Mouse (Mus musculus) liver, embryonic 11.5 days (tissue): ENCODE results near the gene Gm48552. TPM values are rescaled to one million over a fixed set of nuclear protein-coding genes. Genes with fewer than 3 reads are reported as not detected.

Experiments used
- ATAC-seq: fragments of 200-750 bp; cut with Nextera tagmentation; replicated peaks from 2 replicates; pipeline ENCODE4 v1.8.0; 2017; ENCODE audit warnings: moderate number of reproducible peaks, mild to moderate bottlenecking, moderate TSS enrichment, moderate library complexity; ENCODE audit not compliant: low FRiP score
- DNase-seq: peaks from one replicate; pipeline ENCODE4 v3.0.0-alpha.2; 2017; ENCODE audit warnings: low spot score
- H3K27ac ChIP-seq: fragments of 300-500 bp; sonication (generic); 2 replicates; pipeline ENCODE4 v1.5.1; 2014; ENCODE audit warnings: mild to moderate bottlenecking, low read depth, low read length, control low read depth
- H3K27me3 ChIP-seq: fragments of 300-500 bp; sonication (generic); replicated peaks from 2 replicates; pipeline ENCODE4 v1.6.1; 2014; ENCODE audit warnings: low read length, mixed read lengths; ENCODE audit not compliant: control insufficient read depth, insufficient read depth
- H3K36me3 ChIP-seq: fragments of 300-500 bp; sonication (generic); 2 replicates; pipeline ENCODE4 v1.6.1; 2014; ENCODE audit warnings: mild to moderate bottlenecking, low read length, moderate library complexity, mixed read lengths; ENCODE audit not compliant: control insufficient read depth, insufficient read depth
- H3K4me1 ChIP-seq: fragments of 300-500 bp; sonication (generic); replicated peaks from 2 replicates; pipeline ENCODE4 v1.6.1; 2014; ENCODE audit warnings: low read length, mixed read lengths; ENCODE audit not compliant: control insufficient read depth, insufficient read depth
- H3K4me2 ChIP-seq: fragments of 300-500 bp; sonication (generic); 2 replicates; pipeline ENCODE4 v1.6.1; 2014; ENCODE audit warnings: mild to moderate bottlenecking, control low read depth, moderate library complexity
- H3K4me3 ChIP-seq: fragments of 300-500 bp; sonication (generic); 2 replicates; pipeline ENCODE4 v1.5.1; 2014; ENCODE audit warnings: low read depth, low read length, control low read depth
- H3K9ac ChIP-seq: fragments of 300-500 bp; sonication (generic); 2 replicates; pipeline ENCODE4 v1.6.1; 2014; ENCODE audit warnings: low read depth, low read length, control low read depth
- H3K9me3 ChIP-seq: fragments of 300-500 bp; sonication (generic); 2 replicates; pipeline ENCODE4 v1.6.1; 2016; ENCODE audit warnings: low read length, inconsistent platforms, mixed read lengths; ENCODE audit not compliant: control insufficient read depth
- WGBS: fragments of 180-500 bp; shearing (Covaris S2); extraction: QIAGEN DNeasy Blood & Tissue Kit; methylation state at CpG from one replicate; pipeline ENCODE4 v1.1.7; 2014; 5-methylcytosine and 5-hydroxymethylcytosine counted together
- polyA plus RNA-seq: library from polyadenylated mRNA; unstranded; fragments of >200 nt; fragmentation: Nextera tagmentation; extraction: Ambion mirVana; gene quantifications from 2 replicates; pipeline ENCODE4 v1.2.1, GENCODE M21; 2014

Gm48552 gene
- polyA plus RNA-seq, 1 experiment from 2014 or later: 0.67 TPM

DNA sequence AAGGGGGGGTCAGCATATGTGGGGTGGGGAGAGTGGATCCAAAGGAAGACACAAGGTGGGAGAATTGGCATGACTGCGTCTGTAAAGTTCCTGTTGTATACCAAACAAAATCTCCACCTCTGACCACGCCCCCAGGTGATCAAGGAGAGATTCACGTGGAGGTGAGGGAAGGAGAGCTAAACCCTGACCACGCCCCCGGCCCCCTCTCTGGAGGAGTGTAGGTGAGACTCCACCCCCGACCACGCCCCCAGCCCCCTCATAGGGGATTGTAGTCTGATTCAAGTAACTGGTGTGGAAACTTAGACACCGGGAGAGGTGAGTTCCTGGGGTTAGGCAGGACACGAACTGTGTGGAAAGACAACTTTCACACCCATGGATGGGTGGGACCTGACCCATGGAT is 15.3 kb downstream of the Gm48552 start:
- Histone ChIP-seq H3K4me2 (no peak overlapping the region), H3K9ac (no peak overlapping the region), H3K9me3 (no peaks in the 10 kb centered on the region), H3K4me3 (no peak overlapping the region), H3K4me1 (peaks cover 63% of the 10 kb centered on the region), H3K27me3 (peaks cover 27% of the 10 kb centered on the region), H3K36me3 (peaks cover 9% of the 10 kb centered on the region), H3K27ac (no peak overlapping the region)
- WGBS: 29% methylated on average over 9 of the region's 9 CpGs
- DNase-seq (no peak), ATAC-seq (no peak)

GRCm38 (mm10) chr10:81404720-81405119 is 15.9 kb downstream of the Gm48552 start:
- Histone ChIP-seq H3K4me1 (peaks cover 69% of the 10 kb centered on the region), H3K4me2 (peak overlapping the region; percentile 20; the same call in 1 of the 2 replicates), H3K4me3 (no peak overlapping the region), H3K9ac (peak overlapping the region; percentile 37; the same call in 1 of the 2 replicates), H3K36me3 (peaks cover 5% of the 10 kb centered on the region), H3K9me3 (no peaks in the 10 kb centered on the region), H3K27ac (no peak overlapping the region), H3K27me3 (peaks cover 27% of the 10 kb centered on the region)
- 33% methylated on average over 18 of the region's 18 CpGs for WGBS
- DNase-seq: no peak
- ATAC-seq: no peak

- H3K4me3 ChIP-seq: no peak overlapping the region
- WGBS: 42% methylated on average over 13 of the region's 13 CpGs
- H3K27ac ChIP-seq: no peak overlapping the region
- peaks cover 2% of the 10 kb centered on the region; the same call in 1 of the 2 replicates for H3K36me3 ChIP-seq
- H3K4me2 ChIP-seq: no peak overlapping the region
- no peak overlapping the region for H3K9ac ChIP-seq
- peaks cover 79% of the 10 kb centered on the region for H3K4me1 ChIP-seq
- H3K27me3 ChIP-seq: peaks cover 24% of the 10 kb centered on the region
- H3K9me3 ChIP-seq: no peaks in the 10 kb centered on the region
- no peak for DNase-seq
- no peak for ATAC-seq
These were observed 16.9 kb downstream of the Gm48552 start for GRCm38 (mm10) chr10:81405588-81406201.

DNA sequence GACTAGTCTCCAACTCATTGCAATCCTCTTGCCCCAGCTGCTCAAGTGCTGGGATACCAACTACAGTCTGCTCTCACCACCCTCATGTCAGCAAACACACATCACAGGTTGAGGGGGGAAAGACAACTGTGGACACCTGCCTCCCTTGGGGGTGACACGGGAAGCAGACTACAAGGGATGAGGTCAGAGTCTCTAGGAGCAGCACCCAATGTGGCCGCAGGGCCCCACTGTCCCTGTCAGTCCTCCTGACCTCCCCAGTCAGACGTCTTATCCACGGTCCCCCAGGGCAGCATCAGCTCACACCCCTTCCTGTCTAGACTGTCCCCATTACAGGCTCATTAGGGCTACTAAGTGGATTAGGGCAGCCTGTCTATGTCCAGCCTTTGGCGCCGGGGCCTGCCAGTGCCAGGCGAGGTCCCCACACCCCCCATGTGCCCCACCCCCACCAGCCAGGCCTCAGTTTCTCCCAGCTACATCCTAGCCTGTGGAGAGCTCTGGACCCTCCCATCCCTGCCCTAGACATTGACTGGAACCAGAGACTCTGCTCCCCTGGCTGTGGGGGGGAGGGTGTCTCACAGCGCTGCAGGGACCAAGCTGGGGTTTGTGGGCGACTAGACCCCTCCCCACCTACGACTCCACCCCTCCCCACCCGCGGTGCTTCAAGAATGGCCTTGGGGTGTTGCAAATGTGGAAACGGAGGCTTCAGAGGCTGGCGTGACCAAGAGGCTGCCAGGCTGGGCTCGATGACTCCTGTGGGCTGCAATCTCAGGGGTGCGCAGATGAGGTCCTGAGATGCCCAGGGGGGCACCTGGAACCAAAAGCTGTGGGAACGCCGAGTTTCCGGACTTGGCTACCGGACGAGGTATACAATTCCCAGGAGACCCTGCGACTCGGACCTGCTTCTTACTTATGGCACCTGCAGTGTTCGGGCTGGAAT is 18.0 kb downstream of the Gm48552 start:
- Histone ChIP-seq H3K36me3 (no peaks in the 10 kb centered on the region; the same call in 1 of the 2 replicates), H3K9ac (no peak overlapping the region; the same call in 1 of the 2 replicates), H3K27me3 (peaks cover 24% of the 10 kb centered on the region), H3K4me3 (peak overlapping the region; percentile 34), H3K27ac (peak overlapping the region; percentile 75), H3K9me3 (no peaks in the 10 kb centered on the region), H3K4me1 (peaks cover 80% of the 10 kb centered on the region), H3K4me2 (peak overlapping the region; percentile 48)
- 24% methylated on average over 24 of the region's 24 CpGs for WGBS
- ATAC-seq (no peak), DNase-seq (no peak)

DNA sequence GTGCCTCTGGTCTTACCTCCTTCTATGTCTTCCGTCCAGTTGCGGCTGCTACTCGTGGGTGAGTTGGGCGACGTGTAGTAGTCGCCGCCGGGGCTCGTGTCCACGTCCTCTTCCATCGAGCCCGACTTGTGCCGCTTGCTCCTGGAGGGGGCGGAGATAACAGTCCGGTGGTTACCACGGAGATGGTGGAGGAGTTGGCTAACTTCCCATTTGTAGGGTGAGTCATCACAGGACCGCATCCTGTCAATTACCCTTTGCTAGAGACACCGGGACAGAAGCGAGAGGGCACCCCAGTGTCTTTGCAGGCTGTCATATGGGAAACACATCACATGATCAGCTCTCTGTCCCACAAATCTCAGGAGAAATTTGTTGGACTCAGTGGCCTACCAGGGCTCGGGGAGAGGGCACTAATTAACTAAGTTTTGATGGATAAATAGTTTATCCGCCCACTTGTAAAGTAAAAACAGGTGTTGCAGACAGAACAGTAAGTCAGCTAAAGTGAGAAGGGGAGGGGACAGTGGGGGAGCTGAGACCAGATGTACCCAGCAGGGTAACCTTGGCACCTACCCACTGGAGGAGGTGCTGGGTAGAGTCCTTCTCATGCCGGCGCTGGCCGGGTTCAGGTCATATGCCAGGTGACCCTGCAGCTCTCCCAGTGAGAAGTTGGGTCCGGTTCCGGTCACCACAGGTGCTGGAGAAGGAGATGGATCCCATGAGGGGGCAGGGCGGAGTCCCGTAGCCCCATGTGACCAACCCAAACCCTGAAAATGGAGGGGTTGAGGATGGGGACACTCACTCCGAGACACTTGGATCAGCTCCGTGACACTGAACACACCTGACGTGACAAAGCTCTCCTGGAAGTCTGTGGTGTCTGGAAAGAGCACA is 19.0 kb downstream of the Gm48552 start:
- ATAC-seq (no peak), DNase-seq (no peak)
- Histone ChIP-seq H3K27ac (peak overlapping the region; percentile 75), H3K9ac (peak overlapping the region; percentile 14; the same call in 1 of the 2 replicates), H3K4me2 (peak overlapping the region; percentile 48), H3K9me3 (no peaks in the 10 kb centered on the region), H3K36me3 (no peaks in the 10 kb centered on the region; the same call in 1 of the 2 replicates), H3K4me1 (peaks cover 80% of the 10 kb centered on the region), H3K27me3 (peaks cover 24% of the 10 kb centered on the region), H3K4me3 (peak overlapping the region; percentile 34)
- 16% methylated on average over 31 of the region's 31 CpGs for WGBS

GRCm38 (mm10) chr10:81408424-81408729 is 19.6 kb downstream of the Gm48552 start:
- H3K9me3 ChIP-seq: no peaks in the 10 kb centered on the region
- ATAC-seq: no peak
- DNase-seq: no peak
- H3K4me2 ChIP-seq: peak overlapping the region; percentile 48
- WGBS: 32% methylated on average over 13 of the region's 13 CpGs
- H3K36me3 ChIP-seq: no peaks in the 10 kb centered on the region; the same call in 1 of the 2 replicates
- peak overlapping the region; percentile 75 for H3K27ac ChIP-seq
- H3K9ac ChIP-seq: 0 out of 2 replicates have a peak overlapping the region, but pooled peaks have one; percentile 14
- peaks cover 80% of the 10 kb centered on the region for H3K4me1 ChIP-seq
- peaks cover 24% of the 10 kb centered on the region for H3K27me3 ChIP-seq
- H3K4me3 ChIP-seq: peak overlapping the region; percentile 21; the same call in 1 of the 2 replicates

- Histone ChIP-seq H3K36me3 (no peaks in the 10 kb centered on the region; the same call in 1 of the 2 replicates), H3K27ac (peak overlapping the region; percentile 75), H3K4me2 (peak overlapping the region; percentile 48), H3K9me3 (no peaks in the 10 kb centered on the region), H3K4me1 (peaks cover 84% of the 10 kb centered on the region), H3K27me3 (peaks cover 24% of the 10 kb centered on the region), H3K9ac (0 out of 2 replicates have a peak overlapping the region, but pooled peaks have one; percentile 35), H3K4me3 (peak overlapping the region; percentile 21; the same call in 1 of the 2 replicates)
- ATAC-seq (peak; percentile 76), DNase-seq (peak; percentile 85)
- WGBS: 3% methylated on average over 9 of the region's 9 CpGs
These were observed 20.1 kb downstream of the Gm48552 start for GRCm38 (mm10) chr10:81408871-81409291.

DNA sequence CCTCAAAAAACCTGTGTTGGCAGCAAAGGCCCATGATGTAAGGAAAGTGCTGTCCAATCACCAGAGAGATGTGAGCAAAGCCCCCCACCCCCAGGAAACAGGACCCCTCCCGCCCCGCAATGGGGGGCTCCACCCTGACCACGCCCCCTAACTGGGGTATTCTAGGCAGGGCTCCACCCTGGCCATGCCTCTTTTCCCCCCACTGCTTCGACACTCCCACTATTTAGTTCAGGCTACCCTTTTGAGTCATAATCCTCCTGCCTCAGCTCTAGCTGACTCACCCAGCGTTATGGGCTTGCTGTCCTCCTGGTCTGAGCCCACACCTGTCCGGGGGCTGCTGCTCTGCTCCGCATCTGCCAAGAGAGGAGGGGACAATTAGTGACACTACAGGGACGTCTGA is 20.5 kb downstream of the Gm48552 start:
- Histone ChIP-seq H3K9me3 (no peaks in the 10 kb centered on the region), H3K4me2 (peak overlapping the region; percentile 48), H3K27ac (peak overlapping the region; percentile 75), H3K4me3 (peak overlapping the region; percentile 29), H3K36me3 (no peaks in the 10 kb centered on the region; the same call in 1 of the 2 replicates), H3K27me3 (peaks cover 24% of the 10 kb centered on the region), H3K9ac (peak overlapping the region; percentile 35; the same call in 1 of the 2 replicates), H3K4me1 (peaks cover 86% of the 10 kb centered on the region)
- 17% methylated on average over 8 of the region's 8 CpGs for WGBS
- DNase-seq (no peak), ATAC-seq (peak; percentile 8; the same call in 1 of the 2 replicates)
